Mouse (Mus musculus): ENCODE measurements around the gene Fbxw2.
A peak's percentile ranks its signal among the peaks of the same experiment; 100 is the strongest.
"Not testable (repeated sequence)": the region's sequence is repeated elsewhere in the genome, so short reads cannot be mapped to it uniquely, and the experiment has no call there.

Fbxw2 gene

DNA sequence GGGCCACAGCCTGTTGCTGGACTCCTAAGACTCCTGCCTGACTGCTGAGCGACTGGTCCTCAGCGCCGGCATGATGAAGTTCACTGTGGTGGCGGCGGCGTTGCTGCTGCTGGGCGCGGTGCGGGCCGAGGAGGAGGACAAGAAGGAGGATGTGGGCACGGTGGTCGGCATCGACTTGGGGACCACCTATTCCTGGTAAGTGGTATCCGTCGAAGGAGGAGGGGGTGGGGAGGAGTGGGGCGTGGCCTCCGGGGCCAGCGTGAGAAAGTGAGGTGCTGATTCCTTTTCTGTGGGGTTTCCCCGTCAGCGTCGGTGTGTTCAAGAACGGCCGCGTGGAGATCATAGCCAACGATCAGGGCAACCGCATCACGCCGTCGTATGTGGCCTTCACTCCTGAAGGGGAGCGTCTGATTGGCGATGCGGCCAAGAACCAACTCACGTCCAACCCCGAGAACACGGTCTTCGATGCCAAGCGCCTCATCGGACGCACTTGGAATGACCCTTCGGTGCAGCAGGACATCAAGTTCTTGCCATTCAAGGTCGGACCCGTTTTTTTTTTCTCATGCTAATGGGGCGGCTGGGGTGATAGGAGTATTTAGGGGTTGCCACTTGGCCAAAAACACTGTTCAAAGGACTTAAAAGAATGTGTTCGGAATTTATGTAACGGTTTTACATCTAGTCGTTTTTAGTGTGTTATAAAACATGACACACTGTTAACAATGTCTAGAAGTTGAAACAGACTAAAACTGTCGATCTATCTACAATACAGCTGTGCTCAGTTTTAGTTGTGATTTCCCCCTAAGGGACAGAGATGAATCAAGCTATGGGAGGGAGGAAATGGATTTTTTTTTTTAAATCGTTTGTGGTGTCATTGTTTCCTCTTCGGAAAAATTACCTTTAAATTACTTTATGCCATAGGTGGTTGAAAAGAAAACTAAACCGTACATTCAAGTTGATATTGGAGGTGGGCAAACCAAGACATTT, 53.6 kb downstream of the Fbxw2 start:
- no peak for DNase-seq

DNA sequence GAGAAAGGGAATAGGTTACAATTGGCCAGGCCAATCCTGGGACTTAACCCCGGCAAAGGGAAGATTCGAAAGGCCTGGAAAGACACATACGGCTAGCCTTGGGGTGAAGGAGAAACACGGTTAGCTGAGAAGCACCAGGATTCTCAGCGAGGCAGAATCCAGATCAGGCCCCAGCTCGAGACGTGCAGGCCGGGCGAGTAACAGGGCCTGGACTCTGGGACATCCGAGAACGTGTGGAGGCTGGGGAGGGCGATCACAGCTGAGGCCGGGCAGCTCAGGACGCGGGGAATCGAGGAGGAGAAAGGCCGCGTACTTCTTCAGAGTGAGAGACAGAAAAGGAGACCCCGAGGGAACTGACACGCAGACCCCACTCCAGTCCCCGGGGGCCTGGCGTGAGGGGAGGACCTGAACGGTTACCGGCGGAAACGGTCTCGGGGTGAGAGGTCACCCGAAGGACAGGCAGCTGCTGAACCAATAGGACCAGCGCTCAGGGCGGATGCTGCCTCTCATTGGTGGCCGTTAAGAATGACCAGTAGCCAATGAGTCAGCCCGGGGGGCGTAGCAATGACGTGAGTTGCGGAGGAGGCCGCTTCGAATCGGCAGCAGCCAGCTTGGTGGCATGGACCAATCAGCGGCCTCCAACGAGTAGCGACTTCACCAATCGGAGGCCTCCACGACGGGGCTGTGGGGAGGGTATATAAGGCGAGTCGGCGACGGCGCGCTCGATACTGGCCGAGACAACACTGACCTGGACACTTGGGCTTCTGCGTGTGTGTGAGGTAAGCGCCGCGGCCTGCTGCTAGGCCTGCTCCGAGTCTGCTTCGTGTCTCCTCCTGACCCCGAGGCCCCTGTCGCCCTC, 54.5 kb downstream of the Fbxw2 start, which contains the start of gene Hspa5:
Gene Hspa5 (plus strand): TSS at position 603 of the 859 bp plus-strand sequence.
- DNase-seq: peak; percentile 98 to 99

DNA sequence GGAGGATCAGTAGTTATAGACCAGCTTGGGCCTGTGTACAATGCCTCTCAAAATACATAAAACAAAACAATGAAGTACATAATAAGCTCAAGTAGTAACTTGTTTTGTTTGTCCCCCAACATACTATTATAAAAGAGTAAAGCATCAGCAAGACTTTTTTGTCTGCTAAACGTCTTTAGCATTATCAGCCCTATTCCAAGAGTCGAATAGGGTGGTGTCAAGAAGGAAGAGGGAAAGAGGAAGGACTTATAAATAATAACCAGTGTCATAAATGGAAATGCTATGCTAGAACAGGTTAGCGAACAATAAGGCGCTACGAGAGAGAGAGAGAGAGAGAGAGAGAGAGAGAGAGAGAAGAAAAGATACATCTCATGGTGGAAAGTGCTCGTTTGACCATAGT, 55.2 kb downstream of the Fbxw2 start:
- no peak for DNase-seq

DNA sequence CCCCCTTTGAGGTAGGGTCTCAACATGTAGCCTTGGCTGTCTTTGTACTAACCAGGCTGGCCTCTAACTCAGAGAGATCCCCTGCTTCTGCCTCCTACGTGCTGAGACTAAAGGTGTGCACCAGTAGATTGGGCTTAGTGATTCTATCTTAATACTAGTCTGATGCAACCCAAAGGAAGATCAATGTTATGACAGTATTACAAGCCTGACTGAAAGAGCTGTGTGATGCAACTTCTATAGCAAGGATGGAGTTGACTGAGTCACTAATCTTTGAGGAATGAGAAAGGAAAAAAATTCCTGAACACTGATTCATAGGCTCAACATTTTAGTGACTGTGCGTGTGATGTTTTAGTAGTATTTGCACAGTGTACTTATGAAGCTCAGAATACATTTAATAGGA, 56.1 kb downstream of the Fbxw2 start:
- no peak for DNase-seq

DNA sequence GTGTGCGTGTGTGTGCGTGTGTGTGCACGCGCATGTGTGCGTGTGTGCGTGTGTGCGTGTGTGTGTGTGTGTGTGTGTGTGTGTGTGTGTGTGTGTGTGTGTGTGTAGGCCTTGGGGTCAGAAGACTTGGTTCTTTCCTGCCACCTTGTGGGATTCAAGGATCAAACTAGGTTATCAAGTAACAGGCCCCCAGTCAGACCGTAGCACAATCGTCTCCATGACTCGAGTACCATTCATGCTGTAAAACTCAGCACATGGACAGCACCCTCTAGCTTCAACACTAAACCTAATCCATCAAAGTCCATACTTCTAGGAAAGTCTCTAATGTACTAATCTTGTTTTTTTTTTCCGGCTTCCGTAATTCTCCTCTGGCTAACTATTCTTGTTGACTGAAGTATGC, 61.3 kb downstream of the Fbxw2 start:
- DNase-seq: no peak

DNA sequence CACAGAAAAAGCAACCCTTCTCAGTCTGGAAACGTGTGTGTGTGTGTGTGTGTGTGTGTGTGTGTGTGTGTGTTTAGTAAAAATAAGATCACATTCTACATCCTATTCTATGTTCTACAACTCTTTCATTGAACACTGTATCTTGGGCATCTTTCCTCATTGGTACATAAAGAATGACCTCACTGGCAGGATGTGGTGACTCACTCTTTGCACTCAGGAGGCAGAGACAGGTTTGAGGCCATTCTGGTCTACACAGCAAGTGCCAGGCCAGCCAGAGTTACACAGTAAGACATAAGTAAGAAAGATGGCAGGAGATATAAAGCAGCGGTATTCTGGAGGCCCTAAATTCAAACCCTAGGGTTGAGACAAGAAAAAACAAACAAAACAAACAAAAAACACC, 63.2 kb downstream of the Fbxw2 start:
- no peak for DNase-seq

DNA sequence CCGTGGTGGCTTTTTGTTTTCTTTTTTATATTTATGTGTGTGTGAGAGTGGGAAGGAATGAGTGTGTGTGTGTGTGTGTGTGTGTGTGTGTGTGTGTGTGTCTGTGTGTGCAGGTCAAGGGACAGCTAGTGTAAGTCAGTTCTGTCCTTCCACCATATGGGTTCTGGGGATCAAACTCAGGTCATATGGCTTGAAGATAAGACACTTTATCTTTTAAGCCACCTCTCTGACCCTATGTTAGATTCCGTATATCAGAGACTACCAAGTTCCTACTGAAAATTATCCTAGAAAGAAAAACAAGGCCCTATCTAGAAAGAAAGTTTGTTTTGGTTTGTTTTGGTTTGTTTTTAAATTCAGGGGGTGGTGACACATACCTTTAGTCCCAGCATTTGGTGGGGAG, 63.9 kb downstream of the Fbxw2 start:
- DNase-seq: no peak

DNA sequence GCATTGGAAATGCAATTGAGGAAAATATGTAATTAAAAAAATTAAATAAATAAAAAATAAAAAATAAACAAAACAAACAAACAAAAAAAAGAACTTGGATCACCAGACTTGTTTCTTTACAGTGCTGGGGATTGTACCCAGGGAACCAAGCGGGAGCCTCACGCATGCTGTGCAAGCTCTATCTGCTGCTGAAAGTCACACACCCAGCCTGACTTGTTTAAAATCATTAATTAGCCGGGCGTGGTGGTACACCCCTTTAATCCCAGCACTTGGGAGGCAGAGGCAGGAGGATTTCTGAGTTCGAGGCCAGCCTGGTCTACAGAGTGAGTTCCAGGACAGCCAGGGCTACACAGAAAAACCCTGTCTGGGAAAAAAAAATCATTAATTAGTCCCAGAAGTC, 64.8 kb downstream of the Fbxw2 start:
- DNase-seq: not testable (repeated sequence)

DNA sequence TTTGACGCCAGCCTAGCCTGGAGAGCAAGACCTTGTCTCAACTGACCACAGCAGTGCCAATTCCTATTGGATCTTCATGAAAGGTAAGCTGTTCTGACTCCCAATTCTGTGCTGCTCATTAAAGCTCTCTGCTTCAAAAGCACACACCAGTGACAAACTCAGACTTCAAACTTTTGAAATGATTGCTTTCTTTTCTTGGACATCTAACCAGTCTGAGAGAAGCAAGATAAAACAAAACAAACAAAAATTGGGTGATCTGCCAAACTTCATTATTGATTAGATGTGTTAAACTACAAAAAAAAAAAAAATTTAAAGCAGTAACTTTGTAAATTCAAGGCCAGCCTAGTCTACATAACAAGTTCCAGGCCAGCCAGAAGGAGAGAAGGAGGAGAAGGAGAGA, 68.8 kb downstream of the Fbxw2 start:
- no peak for DNase-seq

DNA sequence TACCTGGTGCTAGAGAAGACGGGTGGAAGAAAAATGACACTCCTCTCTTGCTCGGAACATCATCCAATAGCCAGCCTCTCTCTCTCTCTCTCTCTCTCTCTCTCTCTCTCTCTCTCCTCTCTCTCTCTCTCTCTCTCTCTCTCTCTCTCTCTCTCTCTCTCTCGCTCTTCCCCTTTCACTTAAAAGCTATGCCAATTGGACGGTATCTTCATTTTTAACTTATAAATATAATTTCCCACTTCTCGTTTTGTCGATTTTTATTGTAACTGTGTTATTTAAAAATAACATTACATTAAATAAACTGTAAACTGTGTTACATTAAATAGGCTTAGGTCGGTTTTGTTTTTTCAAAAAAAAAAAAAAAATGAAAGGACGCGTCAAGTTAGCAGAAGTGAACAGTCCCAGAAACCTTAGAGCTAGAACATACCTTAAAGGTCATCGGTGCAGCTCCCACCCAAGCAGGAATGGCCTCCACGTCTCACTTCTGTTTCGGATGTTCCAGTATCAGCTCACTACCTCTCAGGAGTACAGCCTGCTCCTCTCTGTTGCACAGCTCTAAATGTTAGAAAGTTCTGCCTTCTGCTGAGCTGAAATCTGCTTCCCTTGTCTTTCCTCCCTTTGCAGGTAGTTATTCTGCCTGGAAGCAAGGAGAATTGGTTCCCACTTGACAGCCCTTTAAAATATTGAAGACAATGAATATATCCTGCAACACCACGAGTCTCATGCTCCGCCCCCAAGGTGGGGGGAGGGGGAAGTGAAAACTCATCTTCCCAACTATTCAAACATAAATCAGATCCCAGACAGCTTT, 71.4 kb downstream of the Fbxw2 start, which contains the start of gene Gapvd1:
Gene Gapvd1 (minus strand): TSS at position 682 of the 808 bp plus-strand sequence.
- DNase-seq: peak; percentile 26 to 31

Data from cerebellum, postnatal 36 days (tissue).